In genomic region chrX:12857881-12858755, GRCm38 (mm10) we compare ENCODE assay signal across 8 mouse cellular contexts.
DNase-seq lines count a peak whose midpoint lies in the region; ATAC-seq lines count a peak whose summit lies in the region.

No protein-coding gene starts in this region.

- H3K4me1 ChIP-seq in forebrain, embryonic 10.5 days = peaks cover 44% of the 10 kb centered on the region
- H3K4me1 ChIP-seq in hindbrain, embryonic 12.5 days = 0 out of 2 replicates have a peak, but pooled peaks cover 4% of the 10 kb centered on the region

- no peak overlapping the region for H3K9ac ChIP-seq in hindbrain, embryonic 12.5 days

- WGBS in forebrain, embryonic 10.5 days = 20% methylated on average over 17 of the region's 17 CpGs
- 26% methylated on average over 17 of the region's 17 CpGs for WGBS in hindbrain, embryonic 12.5 days

- DNase-seq in T-cell, adult 2 months (ENCODE audit: low spot score) = peak; percentile 35
- peak; percentile 38 for DNase-seq in forebrain, embryonic 10.5 days (ENCODE audit: extremely low spot score, low spot score)
- DNase-seq in left cerebral cortex, adult 11 months (ENCODE audit: low spot score) = peak; percentile 32
- peak; percentile 29 for DNase-seq in lung, postnatal 25 days (ENCODE audit: low spot score)
- DNase-seq in retina, embryonic 14.5 days (ENCODE audit: low spot score) = peak; percentile 46
- no peak for DNase-seq in cerebellum, adult 11 months

- H3K27me3 ChIP-seq in forebrain, embryonic 10.5 days (ENCODE audit: poor library complexity, severe bottlenecking) = 0 out of 2 replicates have a peak, but pooled peaks cover 5% of the 10 kb centered on the region
- H3K27me3 ChIP-seq in hindbrain, embryonic 12.5 days = no peaks in the 10 kb centered on the region

- peak overlapping the region; percentile 45 for H3K4me2 ChIP-seq in hindbrain, embryonic 12.5 days (replicated peaks)

- H3K4me3 ChIP-seq in forebrain, embryonic 10.5 days = peak overlapping the region; percentile 40
- H3K4me3 ChIP-seq in hindbrain, embryonic 12.5 days = peak overlapping the region; percentile 8

- ATAC-seq in CD4-positive, CD25-positive, alpha-beta regulatory T cell, adult 4 months = peak; percentile 79
- ATAC-seq in hindbrain, embryonic 12.5 days (ENCODE audit: low FRiP score) = peak; percentile 75

- H3K9me3 ChIP-seq in forebrain, embryonic 10.5 days = no peaks in the 10 kb centered on the region
- H3K9me3 ChIP-seq in hindbrain, embryonic 12.5 days (replicated peaks) = no peaks in the 10 kb centered on the region

- H3K36me3 ChIP-seq in forebrain, embryonic 10.5 days (replicated peaks) = no peaks in the 10 kb centered on the region
- no peaks in the 10 kb centered on the region for H3K36me3 ChIP-seq in hindbrain, embryonic 12.5 days

- H3K27ac ChIP-seq in forebrain, embryonic 10.5 days = peak overlapping the region; percentile 88
- H3K27ac ChIP-seq in hindbrain, embryonic 12.5 days = peak overlapping the region; percentile 86
